Mouse (Mus musculus): ENCODE data around the gene Micu1. TPM values are rescaled to one million over a fixed set of nuclear protein-coding genes. Genes with fewer than 3 reads are reported as not detected.

The Micu1 gene
- polyA plus RNA-seq, 1 experiment from 2014 or later: 42.8 TPM

DNA sequence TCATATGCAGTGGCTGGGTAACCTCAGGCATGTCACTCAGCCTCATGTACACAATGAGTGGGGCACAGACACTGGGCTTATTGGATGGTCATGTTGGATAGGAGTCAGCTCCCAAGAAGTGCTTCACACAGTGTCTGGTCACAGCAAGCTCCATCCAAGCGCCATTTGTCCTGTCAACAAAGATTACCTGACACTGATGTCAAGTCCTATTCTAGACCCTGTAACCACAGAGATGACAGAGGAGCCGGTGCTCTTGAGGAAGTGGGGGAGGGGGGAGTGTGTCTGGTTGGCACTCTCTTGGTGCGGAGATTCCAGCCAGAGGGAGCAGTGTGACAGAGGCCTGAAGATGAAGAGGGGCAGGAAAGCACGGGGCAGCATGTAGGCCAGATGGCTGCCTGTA lies 198.7 kb downstream of the Micu1 start:
- 34% methylated on average over 4 of the region's 4 CpGs for WGBS (ENCODE audit: insufficient replicate concordance)

DNA sequence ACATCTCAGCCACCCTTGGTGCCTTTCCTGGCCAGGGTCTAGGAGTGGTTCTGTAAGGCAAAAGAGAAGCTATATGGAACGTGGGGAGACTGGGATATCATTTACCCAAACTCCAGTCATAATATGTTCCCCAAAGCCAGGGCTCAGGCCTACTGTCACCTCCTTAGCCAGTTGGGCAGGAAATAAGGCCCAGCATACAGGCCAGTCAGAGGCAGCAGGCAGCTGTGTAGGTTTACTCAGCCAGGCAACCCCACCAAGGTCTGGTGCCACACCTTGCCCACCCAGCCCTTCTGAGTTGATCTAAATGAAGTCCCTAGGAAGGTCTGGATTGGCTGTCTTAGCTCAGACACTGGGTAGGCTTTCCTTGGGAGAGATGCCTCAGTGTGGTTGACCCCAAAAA lies 199.2 kb downstream of the Micu1 start:
- Histone ChIP-seq H3K9ac (ENCODE audit: low read depth, low read length) (0 out of 2 replicates have a peak overlapping the region, but pooled peaks have one; percentile 28), H3K27me3 (ENCODE audit: control insufficient read depth, insufficient read depth, low read length) (no peaks in the 10 kb centered on the region), H3K9me3 (replicated peaks; ENCODE audit: control insufficient read depth, low read length) (no peaks in the 10 kb centered on the region), H3K4me1 (ENCODE audit: control insufficient read depth, insufficient read depth, low read length) (peaks cover 45% of the 10 kb centered on the region), H3K4me3 (ENCODE audit: low read depth, low read length) (no peak overlapping the region), H3K4me2 (no peak overlapping the region), H3K36me3 (ENCODE audit: control insufficient read depth, insufficient read depth, low read length) (no peaks in the 10 kb centered on the region), H3K27ac (ENCODE audit: low read depth, low read length) (peak overlapping the region; percentile 98)
- 75% methylated on average over 1 of the region's 1 CpGs for WGBS (ENCODE audit: insufficient replicate concordance)
- no peak for ATAC-seq (replicated peaks; ENCODE audit: insufficient number of reproducible peaks, low FRiP score, low TSS enrichment)

More for the DNA sequence above, 198.7 kb downstream of the Micu1 start:
- Histone ChIP-seq H3K4me3 (ENCODE audit: low read depth, low read length) (no peak overlapping the region), H3K9ac (ENCODE audit: low read depth, low read length) (no peak overlapping the region), H3K27ac (ENCODE audit: low read depth, low read length) (peak overlapping the region; percentile 98), H3K27me3 (ENCODE audit: control insufficient read depth, insufficient read depth, low read length) (no peaks in the 10 kb centered on the region), H3K4me2 (no peak overlapping the region), H3K36me3 (ENCODE audit: control insufficient read depth, insufficient read depth, low read length) (0 out of 2 replicates have a peak, but pooled peaks cover 3% of the 10 kb centered on the region), H3K4me1 (ENCODE audit: control insufficient read depth, insufficient read depth, low read length) (peaks cover 45% of the 10 kb centered on the region), H3K9me3 (replicated peaks; ENCODE audit: control insufficient read depth, low read length) (no peaks in the 10 kb centered on the region)
- no peak for ATAC-seq (replicated peaks; ENCODE audit: insufficient number of reproducible peaks, low FRiP score, low TSS enrichment)

DNA sequence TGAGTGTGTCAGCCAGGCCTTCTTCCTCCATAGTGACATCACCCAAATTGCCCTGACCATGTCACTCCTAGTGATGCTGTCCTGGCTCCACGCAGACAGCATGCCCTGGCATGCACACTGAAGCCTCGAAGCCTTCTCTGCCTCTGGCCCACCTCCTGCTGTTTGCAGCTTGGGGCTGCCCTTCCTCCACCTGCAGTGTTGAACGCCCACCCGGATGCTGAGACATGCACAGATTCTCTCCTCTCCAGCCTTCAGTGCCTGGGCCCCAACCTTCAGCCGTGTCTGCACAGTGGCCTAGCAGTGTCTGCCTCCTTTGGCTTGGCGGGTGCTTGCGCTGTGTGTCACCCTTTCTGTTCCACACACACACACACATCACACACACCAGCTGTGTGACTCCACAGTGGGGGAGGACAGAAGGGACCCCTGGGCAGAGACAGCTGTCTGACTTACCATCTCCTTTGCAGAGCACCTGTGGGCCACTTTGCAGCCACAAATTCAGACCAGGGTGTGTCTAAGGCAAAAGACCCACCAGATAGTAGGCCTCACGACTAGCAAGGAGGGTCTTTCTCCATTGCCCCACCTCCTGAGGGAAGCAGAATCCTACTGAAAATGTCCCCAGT lies 199.8 kb downstream of the Micu1 start:
- Histone ChIP-seq H3K9me3 (replicated peaks; ENCODE audit: control insufficient read depth, low read length) (no peaks in the 10 kb centered on the region), H3K4me1 (ENCODE audit: control insufficient read depth, insufficient read depth, low read length) (peaks cover 46% of the 10 kb centered on the region), H3K27me3 (ENCODE audit: control insufficient read depth, insufficient read depth, low read length) (no peaks in the 10 kb centered on the region), H3K36me3 (ENCODE audit: control insufficient read depth, insufficient read depth, low read length) (no peaks in the 10 kb centered on the region), H3K9ac (ENCODE audit: low read depth, low read length) (no peak overlapping the region), H3K4me3 (ENCODE audit: low read depth, low read length) (no peak overlapping the region), H3K4me2 (no peak overlapping the region; the same call in 1 of the 2 replicates), H3K27ac (ENCODE audit: low read depth, low read length) (no peak overlapping the region)
- ATAC-seq (replicated peaks; ENCODE audit: insufficient number of reproducible peaks, low FRiP score, low TSS enrichment): no peak
- WGBS (ENCODE audit: insufficient replicate concordance): 71% methylated on average over 8 of the region's 8 CpGs

DNA sequence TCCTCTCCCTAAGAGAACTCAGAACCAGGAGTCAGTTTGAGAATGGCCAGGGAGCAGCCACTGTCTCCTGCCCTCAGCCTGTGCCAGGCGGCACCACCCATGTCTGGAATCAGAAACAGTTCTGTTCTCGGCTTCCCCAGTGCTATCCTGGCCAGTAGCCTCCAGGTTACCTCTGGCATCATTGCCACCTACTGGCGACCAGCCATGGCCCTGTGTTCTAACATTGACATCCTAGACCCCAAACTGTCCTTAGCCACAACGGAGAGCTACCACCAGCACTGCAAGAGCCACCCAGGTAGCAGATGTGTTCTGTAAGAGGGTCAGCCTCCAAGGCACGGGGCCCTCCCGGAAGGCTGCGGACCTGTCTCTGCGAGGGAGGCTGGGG lies 200.3 kb downstream of the Micu1 start:
- Histone ChIP-seq H3K9me3 (replicated peaks; ENCODE audit: control insufficient read depth, low read length) (no peaks in the 10 kb centered on the region), H3K36me3 (ENCODE audit: control insufficient read depth, insufficient read depth, low read length) (no peaks in the 10 kb centered on the region), H3K9ac (ENCODE audit: low read depth, low read length) (no peak overlapping the region), H3K4me3 (ENCODE audit: low read depth, low read length) (no peak overlapping the region), H3K4me2 (no peak overlapping the region; the same call in 1 of the 2 replicates), H3K4me1 (ENCODE audit: control insufficient read depth, insufficient read depth, low read length) (peaks cover 51% of the 10 kb centered on the region), H3K27ac (ENCODE audit: low read depth, low read length) (no peak overlapping the region), H3K27me3 (ENCODE audit: control insufficient read depth, insufficient read depth, low read length) (no peaks in the 10 kb centered on the region)
- no peak for ATAC-seq (replicated peaks; ENCODE audit: insufficient number of reproducible peaks, low FRiP score, low TSS enrichment)
- 59% methylated on average over 8 of the region's 8 CpGs for WGBS (ENCODE audit: insufficient replicate concordance)

DNA sequence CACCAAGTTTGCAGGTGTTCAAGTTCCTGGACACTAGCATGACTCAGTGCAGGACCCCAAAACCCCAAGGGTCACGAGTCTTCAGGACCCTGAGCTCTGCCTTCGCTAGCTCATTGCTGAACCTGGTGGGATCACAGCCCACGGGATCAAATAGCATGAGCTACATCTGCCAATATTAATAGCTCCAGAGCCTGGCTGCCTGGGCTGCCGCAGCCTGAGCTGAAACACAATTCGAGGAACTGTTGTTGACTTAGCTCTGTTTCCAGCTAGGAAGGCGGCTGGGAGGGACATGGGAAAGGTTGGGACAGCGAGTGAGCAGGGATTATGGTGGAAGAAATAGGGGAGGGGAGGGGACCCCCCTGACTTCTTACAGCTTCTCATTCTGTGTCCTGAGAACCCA lies 200.9 kb downstream of the Micu1 start:
- Histone ChIP-seq H3K4me1 (ENCODE audit: control insufficient read depth, insufficient read depth, low read length) (peaks cover 56% of the 10 kb centered on the region), H3K9me3 (replicated peaks; ENCODE audit: control insufficient read depth, low read length) (no peaks in the 10 kb centered on the region), H3K36me3 (ENCODE audit: control insufficient read depth, insufficient read depth, low read length) (no peaks in the 10 kb centered on the region), H3K9ac (ENCODE audit: low read depth, low read length) (no peak overlapping the region), H3K27me3 (ENCODE audit: control insufficient read depth, insufficient read depth, low read length) (no peaks in the 10 kb centered on the region), H3K4me2 (no peak overlapping the region), H3K27ac (ENCODE audit: low read depth, low read length) (no peak overlapping the region; the same call in 1 of the 2 replicates), H3K4me3 (ENCODE audit: low read depth, low read length) (no peak overlapping the region)
- no peak for ATAC-seq (replicated peaks; ENCODE audit: insufficient number of reproducible peaks, low FRiP score, low TSS enrichment)
- WGBS (ENCODE audit: insufficient replicate concordance): 58% methylated on average over 7 of the region's 7 CpGs

DNA sequence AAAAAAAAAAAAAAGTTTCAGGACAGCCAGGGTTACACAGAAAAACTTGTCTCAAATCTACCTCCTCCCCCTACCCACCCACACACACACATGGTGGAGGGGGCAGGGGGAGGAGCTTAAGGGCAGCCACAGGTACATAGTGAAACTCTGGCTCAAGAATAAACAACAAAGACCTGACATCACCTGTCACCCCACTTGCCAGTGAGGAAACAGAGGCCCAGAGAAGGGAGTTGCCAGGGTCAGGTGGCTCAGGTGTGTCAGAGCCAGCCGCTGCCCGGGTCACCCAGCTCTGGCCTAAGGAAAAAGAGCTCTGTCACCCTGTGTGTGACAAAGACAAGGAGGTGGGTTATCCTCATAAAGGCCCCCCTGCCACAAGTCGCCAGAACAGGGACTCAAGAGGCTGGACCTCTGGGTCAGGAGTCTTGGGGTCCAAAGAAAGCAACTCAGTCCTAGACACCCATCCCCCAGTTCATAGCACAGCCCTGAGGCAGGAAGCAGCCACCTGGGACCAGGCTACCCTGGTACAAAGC lies 204.9 kb downstream of the Micu1 start:
- H3K27me3 ChIP-seq (ENCODE audit: control insufficient read depth, insufficient read depth, low read length): peaks cover 5% of the 10 kb centered on the region; the same call in 1 of the 2 replicates
- H3K4me2 ChIP-seq: no peak overlapping the region
- H3K4me3 ChIP-seq (ENCODE audit: low read depth, low read length): no peak overlapping the region
- WGBS (ENCODE audit: insufficient replicate concordance): 71% methylated on average over 3 of the region's 3 CpGs
- H3K27ac ChIP-seq (ENCODE audit: low read depth, low read length): peak overlapping the region; percentile 86; the same call in 1 of the 2 replicates
- peak overlapping the region; percentile 49; the same call in 1 of the 2 replicates for H3K9ac ChIP-seq (ENCODE audit: low read depth, low read length)
- no peak for ATAC-seq (replicated peaks; ENCODE audit: insufficient number of reproducible peaks, low FRiP score, low TSS enrichment)
- no peaks in the 10 kb centered on the region for H3K9me3 ChIP-seq (replicated peaks; ENCODE audit: control insufficient read depth, low read length)
- H3K36me3 ChIP-seq (ENCODE audit: control insufficient read depth, insufficient read depth, low read length): no peaks in the 10 kb centered on the region
- H3K4me1 ChIP-seq (ENCODE audit: control insufficient read depth, insufficient read depth, low read length): peaks cover 47% of the 10 kb centered on the region

DNA sequence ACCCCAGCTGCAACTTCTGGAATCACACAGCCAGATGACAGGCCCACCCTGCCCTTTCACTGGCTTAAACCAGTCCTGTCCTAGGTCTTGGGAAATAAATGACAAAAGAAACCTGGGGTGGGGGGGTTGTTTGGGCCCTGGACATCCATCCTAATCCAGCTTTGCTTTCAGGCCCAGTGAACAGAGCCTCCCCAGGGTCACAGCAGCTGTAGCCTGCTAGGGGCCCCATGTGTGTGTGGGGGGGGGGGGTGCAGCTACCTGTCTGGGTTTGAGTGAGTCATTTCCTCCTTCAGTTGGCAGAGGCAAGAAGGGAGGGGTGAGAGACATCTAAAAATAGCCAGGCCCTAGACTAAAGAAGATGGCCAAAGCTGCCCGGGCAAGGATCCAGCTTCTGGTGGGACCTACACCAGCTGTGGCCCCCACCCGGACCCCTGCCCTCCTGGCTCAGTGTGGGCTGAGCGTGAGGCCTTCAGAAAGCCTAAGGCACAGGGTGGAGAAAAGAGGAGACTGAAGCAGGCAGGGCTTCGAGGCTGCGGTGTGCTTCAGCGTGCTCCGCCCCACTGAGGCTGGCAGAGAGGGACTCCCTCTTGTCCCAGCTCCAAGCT lies 205.5 kb downstream of the Micu1 start:
- H3K4me2 ChIP-seq: peak overlapping the region; percentile 27
- H3K36me3 ChIP-seq (ENCODE audit: control insufficient read depth, insufficient read depth, low read length): no peaks in the 10 kb centered on the region
- peaks cover 44% of the 10 kb centered on the region for H3K4me1 ChIP-seq (ENCODE audit: control insufficient read depth, insufficient read depth, low read length)
- peak overlapping the region; percentile 49 for H3K9ac ChIP-seq (ENCODE audit: low read depth, low read length)
- no peak overlapping the region for H3K4me3 ChIP-seq (ENCODE audit: low read depth, low read length)
- peaks cover 7% of the 10 kb centered on the region; the same call in 1 of the 2 replicates for H3K27me3 ChIP-seq (ENCODE audit: control insufficient read depth, insufficient read depth, low read length)
- 36% methylated on average over 7 of the region's 7 CpGs for WGBS (ENCODE audit: insufficient replicate concordance)
- peak; percentile 21 for ATAC-seq (replicated peaks; ENCODE audit: insufficient number of reproducible peaks, low FRiP score, low TSS enrichment)
- peak overlapping the region; percentile 86 for H3K27ac ChIP-seq (ENCODE audit: low read depth, low read length)
- no peaks in the 10 kb centered on the region for H3K9me3 ChIP-seq (replicated peaks; ENCODE audit: control insufficient read depth, low read length)

DNA sequence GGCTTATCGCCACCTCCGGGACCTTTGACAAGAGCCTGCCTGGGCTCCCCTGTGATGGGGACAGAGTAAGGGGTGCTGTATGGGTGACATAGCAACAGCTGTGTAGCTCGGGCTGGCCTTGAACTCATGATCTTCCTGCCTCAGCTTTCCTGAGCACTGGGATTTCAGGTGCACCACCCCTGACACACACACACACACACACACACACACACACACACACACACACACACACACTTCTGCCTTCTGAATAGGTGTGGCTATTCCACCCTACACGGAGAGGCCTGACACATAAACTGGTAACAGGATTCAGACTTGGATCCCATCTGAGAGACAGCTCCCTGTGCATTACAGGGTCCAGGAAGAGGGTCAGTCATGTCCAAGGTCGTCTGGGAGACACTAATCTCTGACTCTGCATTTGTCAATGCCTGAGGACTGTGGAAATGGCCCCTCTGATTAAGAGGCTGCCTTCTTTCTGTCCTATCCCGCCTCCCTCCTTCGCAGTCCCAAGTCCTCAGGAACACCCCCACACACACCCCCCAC lies 206.6 kb downstream of the Micu1 start:
- ATAC-seq (replicated peaks; ENCODE audit: insufficient number of reproducible peaks, low FRiP score, low TSS enrichment): 0 out of 2 replicates have a peak, but pooled peaks have one; percentile 9
- 33% methylated on average over 7 of the region's 7 CpGs for WGBS (ENCODE audit: insufficient replicate concordance)
- Histone ChIP-seq H3K9ac (ENCODE audit: low read depth, low read length) (no peak overlapping the region), H3K27ac (ENCODE audit: low read depth, low read length) (peak overlapping the region; percentile 86), H3K27me3 (ENCODE audit: control insufficient read depth, insufficient read depth, low read length) (peaks cover 7% of the 10 kb centered on the region; the same call in 1 of the 2 replicates), H3K4me2 (peak overlapping the region; percentile 34), H3K4me1 (ENCODE audit: control insufficient read depth, insufficient read depth, low read length) (peaks cover 36% of the 10 kb centered on the region), H3K4me3 (ENCODE audit: low read depth, low read length) (no peak overlapping the region), H3K36me3 (ENCODE audit: control insufficient read depth, insufficient read depth, low read length) (no peaks in the 10 kb centered on the region), H3K9me3 (replicated peaks; ENCODE audit: control insufficient read depth, low read length) (no peaks in the 10 kb centered on the region)

All from heart, embryonic 11.5 days (tissue).